Mouse (Mus musculus): Measurements from ENCODE around the gene Brinp1. TPM values are rescaled to one million over a fixed set of nuclear protein-coding genes. Genes with fewer than 3 reads are reported as not detected.
"Not testable (repeated sequence)": the region's sequence is repeated elsewhere in the genome, so short reads cannot be mapped to it uniquely, and the experiment has no call there.

The Brinp1 gene
- total RNA-seq, 2 experiments from 2014 or later, result 0.49 to 0.74 TPM

- no peak for DNase-seq (ENCODE audit: low spot score in 2 of 2)
Observed at GRCm38 (mm10) chr4:68845964-68846363, 108.2 kb downstream of the Brinp1 start.

- not testable (repeated sequence) for DNase-seq (ENCODE audit: low spot score in 2 of 2)
Observed at GRCm38 (mm10) chr4:68813997-68814396, 140.2 kb downstream of the Brinp1 start.

GRCm38 (mm10) chr4:68806502-68806901, 147.7 kb downstream of the Brinp1 start:
- no peak for DNase-seq (ENCODE audit: low spot score in 2 of 2)

- DNase-seq (ENCODE audit: low spot score in 2 of 2), result no peak
Observed at GRCm38 (mm10) chr4:68801923-68802855, 152.0 kb downstream of the Brinp1 start.

- DNase-seq (ENCODE audit: low spot score in 2 of 2), result no peak
Observed at GRCm38 (mm10) chr4:68790003-68790402, 164.2 kb downstream of the Brinp1 start.

- DNase-seq (ENCODE audit: low spot score in 2 of 2), result no peak
Observed at GRCm38 (mm10) chr4:68788477-68788999, 165.7 kb downstream of the Brinp1 start.

GRCm38 (mm10) chr4:68787642-68788041, 166.6 kb downstream of the Brinp1 start:
- no peak for DNase-seq (ENCODE audit: low spot score in 2 of 2)

GRCm38 (mm10) chr4:68768256-68768655, 185.9 kb downstream of the Brinp1 start:
- DNase-seq (ENCODE audit: low spot score in 2 of 2), result no peak

- no peak for DNase-seq (ENCODE audit: low spot score in 2 of 2)
Observed at GRCm38 (mm10) chr4:68767393-68767792, 186.8 kb downstream of the Brinp1 start.

GRCm38 (mm10) chr4:68765772-68766573, 188.2 kb downstream of the Brinp1 start:
- DNase-seq (ENCODE audit: low spot score in 2 of 2), result no peak

- DNase-seq (ENCODE audit: low spot score in 2 of 2), result no peak
Observed at GRCm38 (mm10) chr4:68764937-68765336, 189.3 kb downstream of the Brinp1 start.

GRCm38 (mm10) chr4:68720983-68721382, 233.2 kb downstream of the Brinp1 start:
- DNase-seq (ENCODE audit: low spot score in 2 of 2), result no peak

Data from gastrocnemius, postnatal 4 days (tissue).